Mouse (Mus musculus): ENCODE results near the gene Zfp366. TPM values are rescaled to one million over a fixed set of nuclear protein-coding genes. Genes with fewer than 3 reads are reported as not detected.
"Not testable (repeated sequence)": the region's sequence is repeated elsewhere in the genome, so short reads cannot be mapped to it uniquely, and the experiment has no call there.

The Zfp366 gene
- polyA plus RNA-seq, 1 experiment from 2014 or later: 0.75 TPM

DNA sequence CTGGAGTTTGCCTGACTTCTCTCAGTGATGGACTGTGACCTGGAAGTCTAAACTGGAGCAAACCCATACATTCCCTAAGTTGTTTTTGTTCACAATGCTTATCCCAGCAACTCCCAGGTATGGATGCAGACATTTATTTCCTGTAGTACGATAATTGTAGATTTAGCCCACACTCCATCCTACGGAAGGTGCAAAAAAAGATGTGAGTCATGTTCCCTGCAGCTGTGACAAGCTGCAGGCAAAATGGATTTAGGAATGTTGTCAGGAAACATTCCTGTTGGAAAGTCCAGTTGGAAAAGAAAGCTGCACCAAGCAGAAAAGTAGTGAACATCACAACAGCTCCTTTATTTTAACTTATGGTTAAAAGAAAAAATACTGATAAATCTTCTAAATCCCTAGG lies 26.9 kb upstream of the Zfp366 start:
- H3K9ac ChIP-seq (ENCODE audit: low read length): no peak overlapping the region
- no peaks in the 10 kb centered on the region for H3K27me3 ChIP-seq (ENCODE audit: control insufficient read depth, insufficient read depth, low read length)
- DNase-seq (ENCODE audit: low spot score, missing footprints) (no peak), ATAC-seq (ENCODE audit: low FRiP score) (no peak)
- 88% methylated on average over 2 of the region's 2 CpGs for WGBS
- no peak overlapping the region for H3K27ac ChIP-seq (ENCODE audit: low read depth, low read length)
- H3K36me3 ChIP-seq (ENCODE audit: control insufficient read depth, insufficient read depth, low read length): no peaks in the 10 kb centered on the region
- no peak overlapping the region for H3K4me3 ChIP-seq (ENCODE audit: low read depth, low read length)
- H3K9me3 ChIP-seq (ENCODE audit: control insufficient read depth, low read length): no peaks in the 10 kb centered on the region
- H3K4me1 ChIP-seq (ENCODE audit: control insufficient read depth, insufficient read depth, low read length): no peaks in the 10 kb centered on the region
- H3K4me2 ChIP-seq: no peak overlapping the region

DNA sequence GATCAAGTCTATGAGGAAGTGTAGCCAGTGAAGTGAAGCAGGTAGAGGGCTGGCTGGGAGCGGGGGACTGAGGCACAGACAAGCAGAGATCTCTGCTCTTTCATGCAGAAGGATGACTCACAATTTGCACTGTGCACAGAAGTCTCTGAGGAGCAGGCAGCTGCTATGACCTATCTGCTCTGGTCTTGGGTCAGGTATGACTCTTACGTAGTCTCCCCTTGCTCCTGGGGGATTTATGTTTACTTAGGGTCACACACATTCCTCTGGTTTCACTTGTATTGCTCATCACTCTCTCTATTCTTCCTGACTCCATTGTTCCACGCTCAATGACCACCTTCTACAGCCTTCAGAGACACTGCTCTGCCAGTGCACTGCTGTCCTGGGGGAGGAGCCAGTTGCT lies 25.9 kb upstream of the Zfp366 start:
- no peak overlapping the region for H3K9ac ChIP-seq (ENCODE audit: low read length)
- no peak overlapping the region for H3K4me3 ChIP-seq (ENCODE audit: low read depth, low read length)
- ATAC-seq (ENCODE audit: low FRiP score): no peak
- no peaks in the 10 kb centered on the region for H3K36me3 ChIP-seq (ENCODE audit: control insufficient read depth, insufficient read depth, low read length)
- H3K27ac ChIP-seq (ENCODE audit: low read depth, low read length): no peak overlapping the region
- H3K9me3 ChIP-seq (ENCODE audit: control insufficient read depth, low read length): no peaks in the 10 kb centered on the region
- 86% methylated on average over 3 of the region's 3 CpGs for WGBS
- DNase-seq (ENCODE audit: low spot score, missing footprints): no peak
- peaks cover 7% of the 10 kb centered on the region for H3K4me1 ChIP-seq (ENCODE audit: control insufficient read depth, insufficient read depth, low read length)
- H3K4me2 ChIP-seq: no peak overlapping the region
- H3K27me3 ChIP-seq (ENCODE audit: control insufficient read depth, insufficient read depth, low read length): no peaks in the 10 kb centered on the region

DNA sequence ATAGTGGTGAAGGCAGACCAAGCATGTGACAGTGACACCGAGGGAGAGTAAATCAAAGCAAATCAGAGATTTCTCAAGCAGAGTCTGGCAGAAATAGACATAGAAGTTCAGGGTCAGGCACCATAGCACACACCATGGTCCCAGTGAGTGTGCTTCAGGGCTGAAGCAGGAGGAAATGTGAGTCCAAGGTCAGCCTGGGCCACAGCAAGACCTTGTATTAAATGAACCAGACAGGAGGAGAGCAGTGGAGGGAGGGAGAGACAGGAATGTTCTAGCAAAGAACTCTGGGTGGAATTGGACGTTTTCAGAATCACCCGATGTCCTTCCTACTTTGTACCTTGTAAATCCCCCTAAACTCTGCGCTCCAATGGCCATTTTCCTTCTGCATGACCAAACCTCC lies 21.6 kb upstream of the Zfp366 start:
- Histone ChIP-seq H3K36me3 (ENCODE audit: control insufficient read depth, insufficient read depth, low read length) (no peaks in the 10 kb centered on the region), H3K27ac (ENCODE audit: low read depth, low read length) (no peak overlapping the region), H3K4me1 (ENCODE audit: control insufficient read depth, insufficient read depth, low read length) (peaks cover 8% of the 10 kb centered on the region), H3K4me2 (no peak overlapping the region), H3K27me3 (ENCODE audit: control insufficient read depth, insufficient read depth, low read length) (no peaks in the 10 kb centered on the region), H3K9ac (ENCODE audit: low read length) (no peak overlapping the region), H3K4me3 (ENCODE audit: low read depth, low read length) (no peak overlapping the region), H3K9me3 (ENCODE audit: control insufficient read depth, low read length) (no peaks in the 10 kb centered on the region)
- ATAC-seq (ENCODE audit: low FRiP score) (no peak), DNase-seq (ENCODE audit: low spot score, missing footprints) (peak; percentile 86)
- WGBS: 72% methylated on average over 4 of the region's 4 CpGs

DNA sequence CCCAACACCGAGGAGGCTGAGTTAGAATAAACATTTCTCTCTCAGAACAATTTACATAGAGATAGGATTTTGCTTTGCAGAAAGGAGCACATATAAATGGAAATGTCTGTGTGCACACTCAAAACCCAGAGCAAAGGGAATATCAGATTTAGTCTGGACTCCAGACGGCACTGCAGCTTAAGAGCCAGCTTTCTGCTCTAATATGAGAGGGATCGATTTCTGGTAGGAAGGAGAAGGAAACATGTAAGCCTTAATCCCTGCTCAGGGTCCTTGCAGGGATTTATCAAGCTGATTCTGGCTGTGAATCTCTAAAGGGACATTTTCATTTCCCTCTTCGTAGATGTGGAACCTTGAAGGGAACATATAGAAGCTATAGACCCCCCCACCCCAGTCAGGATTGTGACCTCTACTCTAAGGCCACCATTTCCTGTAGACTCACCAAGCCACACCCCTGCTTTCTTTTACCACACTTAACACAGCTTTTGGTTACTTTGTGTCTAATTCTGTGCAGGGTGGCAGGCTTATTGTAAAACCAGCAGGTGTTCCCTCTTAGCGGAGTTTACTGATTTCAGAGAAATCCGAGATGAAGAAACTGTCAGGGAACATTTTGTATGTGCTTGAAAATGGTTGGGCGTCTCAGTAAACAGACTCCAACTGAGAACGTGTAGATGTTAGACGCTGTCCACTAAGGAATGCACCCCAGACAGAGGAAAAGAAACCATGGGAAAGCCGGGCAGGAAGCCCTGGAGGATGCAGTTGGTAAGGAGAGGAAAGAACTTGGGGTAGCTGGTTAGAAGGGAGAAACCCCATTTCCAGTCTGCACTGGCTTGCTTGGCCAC lies 20.9 kb upstream of the Zfp366 start:
- H3K9me3 ChIP-seq (ENCODE audit: control insufficient read depth, low read length): no peaks in the 10 kb centered on the region
- H3K4me2 ChIP-seq: no peak overlapping the region
- H3K9ac ChIP-seq (ENCODE audit: low read length): no peak overlapping the region
- DNase-seq (ENCODE audit: low spot score, missing footprints) (peak; percentile 83), ATAC-seq (ENCODE audit: low FRiP score) (no peak)
- H3K27ac ChIP-seq (ENCODE audit: low read depth, low read length): no peak overlapping the region
- H3K4me3 ChIP-seq (ENCODE audit: low read depth, low read length): no peak overlapping the region
- no peaks in the 10 kb centered on the region for H3K27me3 ChIP-seq (ENCODE audit: control insufficient read depth, insufficient read depth, low read length)
- peaks cover 8% of the 10 kb centered on the region for H3K4me1 ChIP-seq (ENCODE audit: control insufficient read depth, insufficient read depth, low read length)
- WGBS: 51% methylated on average over 10 of the region's 10 CpGs
- H3K36me3 ChIP-seq (ENCODE audit: control insufficient read depth, insufficient read depth, low read length): no peaks in the 10 kb centered on the region

DNA sequence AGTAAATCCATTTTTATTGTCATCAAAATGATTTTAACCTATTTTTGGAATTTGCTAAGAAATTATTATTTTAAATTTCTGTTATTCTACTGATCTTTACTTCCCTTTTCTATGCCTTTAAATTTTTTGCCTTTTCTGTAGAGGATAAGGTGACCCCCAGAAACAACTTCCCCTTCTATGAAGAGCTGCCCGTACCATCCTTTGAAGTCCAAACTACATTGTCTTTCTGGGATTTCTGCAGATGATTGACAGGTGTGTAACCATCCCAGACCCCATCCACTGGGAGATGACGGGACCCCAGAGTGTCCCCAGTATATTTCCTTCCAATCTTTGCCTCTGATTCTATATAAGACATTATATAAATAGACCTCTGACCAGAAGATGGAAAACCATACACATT lies 20.3 kb upstream of the Zfp366 start:
- Histone ChIP-seq H3K36me3 (ENCODE audit: control insufficient read depth, insufficient read depth, low read length) (no peaks in the 10 kb centered on the region), H3K9me3 (ENCODE audit: control insufficient read depth, low read length) (no peaks in the 10 kb centered on the region), H3K4me3 (ENCODE audit: low read depth, low read length) (no peak overlapping the region), H3K27me3 (ENCODE audit: control insufficient read depth, insufficient read depth, low read length) (no peaks in the 10 kb centered on the region), H3K4me2 (no peak overlapping the region), H3K27ac (ENCODE audit: low read depth, low read length) (no peak overlapping the region), H3K9ac (ENCODE audit: low read length) (no peak overlapping the region), H3K4me1 (ENCODE audit: control insufficient read depth, insufficient read depth, low read length) (peaks cover 8% of the 10 kb centered on the region)
- no peak for DNase-seq (ENCODE audit: low spot score, missing footprints)
- ATAC-seq (ENCODE audit: low FRiP score): no peak
- 68% methylated on average over 2 of the region's 2 CpGs for WGBS

DNA sequence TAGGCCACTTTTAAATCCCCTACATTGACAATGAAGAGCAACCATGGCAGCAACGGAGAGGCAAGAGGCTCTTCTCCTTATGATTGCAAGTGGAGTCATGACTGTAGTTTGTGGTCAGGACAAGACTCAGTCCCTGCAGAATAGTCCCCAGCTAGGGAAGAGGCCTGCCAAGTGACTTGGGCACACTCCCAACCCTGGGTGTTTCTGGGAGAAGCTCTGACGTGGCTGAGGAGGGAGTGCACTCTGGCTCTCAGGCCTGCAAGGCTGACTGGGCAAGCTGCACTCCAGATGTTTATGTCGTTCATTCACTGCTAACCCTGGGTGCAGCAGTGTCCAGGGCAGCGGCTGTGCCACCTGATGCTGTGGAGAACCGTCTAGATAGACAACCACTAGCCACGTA lies 15.2 kb upstream of the Zfp366 start:
- WGBS: 70% methylated on average over 6 of the region's 6 CpGs
- ATAC-seq (ENCODE audit: low FRiP score) (no peak), DNase-seq (ENCODE audit: low spot score, missing footprints) (no peak)
- H3K27me3 ChIP-seq (ENCODE audit: control insufficient read depth, insufficient read depth, low read length): no peaks in the 10 kb centered on the region
- H3K27ac ChIP-seq (ENCODE audit: low read depth, low read length): no peak overlapping the region
- H3K36me3 ChIP-seq (ENCODE audit: control insufficient read depth, insufficient read depth, low read length): no peaks in the 10 kb centered on the region
- H3K4me3 ChIP-seq (ENCODE audit: low read depth, low read length): no peak overlapping the region
- H3K4me2 ChIP-seq: no peak overlapping the region
- H3K4me1 ChIP-seq (ENCODE audit: control insufficient read depth, insufficient read depth, low read length): no peaks in the 10 kb centered on the region
- H3K9me3 ChIP-seq (ENCODE audit: control insufficient read depth, low read length): no peaks in the 10 kb centered on the region
- H3K9ac ChIP-seq (ENCODE audit: low read length): no peak overlapping the region

DNA sequence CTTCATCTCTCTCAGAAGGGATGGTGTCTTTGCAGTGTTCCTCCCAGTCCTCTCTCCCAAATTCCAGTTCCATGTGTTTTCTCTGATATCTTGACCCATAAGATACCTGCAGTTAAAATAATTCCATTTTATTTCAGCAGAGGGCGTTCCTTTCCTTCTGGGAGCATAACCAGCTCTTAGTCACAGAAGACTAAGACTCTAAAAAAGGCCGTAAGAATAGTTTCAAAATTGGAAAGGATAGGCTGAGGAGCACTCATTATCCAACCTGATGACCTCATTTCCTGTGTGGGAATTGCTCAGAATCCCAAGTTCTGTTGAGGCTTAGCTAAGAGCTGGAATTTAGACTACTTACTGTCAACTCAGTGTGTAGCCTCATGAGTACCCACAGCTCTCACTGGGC lies 14.3 kb upstream of the Zfp366 start:
- Histone ChIP-seq H3K27me3 (ENCODE audit: control insufficient read depth, insufficient read depth, low read length) (no peaks in the 10 kb centered on the region), H3K9ac (ENCODE audit: low read length) (no peak overlapping the region), H3K4me3 (ENCODE audit: low read depth, low read length) (no peak overlapping the region), H3K4me2 (no peak overlapping the region), H3K9me3 (ENCODE audit: control insufficient read depth, low read length) (no peaks in the 10 kb centered on the region), H3K4me1 (ENCODE audit: control insufficient read depth, insufficient read depth, low read length) (no peaks in the 10 kb centered on the region), H3K27ac (ENCODE audit: low read depth, low read length) (no peak overlapping the region), H3K36me3 (ENCODE audit: control insufficient read depth, insufficient read depth, low read length) (no peaks in the 10 kb centered on the region)
- ATAC-seq (ENCODE audit: low FRiP score) (no peak), DNase-seq (ENCODE audit: low spot score, missing footprints) (no peak)
- 47% methylated on average over 2 of the region's 2 CpGs for WGBS

DNA sequence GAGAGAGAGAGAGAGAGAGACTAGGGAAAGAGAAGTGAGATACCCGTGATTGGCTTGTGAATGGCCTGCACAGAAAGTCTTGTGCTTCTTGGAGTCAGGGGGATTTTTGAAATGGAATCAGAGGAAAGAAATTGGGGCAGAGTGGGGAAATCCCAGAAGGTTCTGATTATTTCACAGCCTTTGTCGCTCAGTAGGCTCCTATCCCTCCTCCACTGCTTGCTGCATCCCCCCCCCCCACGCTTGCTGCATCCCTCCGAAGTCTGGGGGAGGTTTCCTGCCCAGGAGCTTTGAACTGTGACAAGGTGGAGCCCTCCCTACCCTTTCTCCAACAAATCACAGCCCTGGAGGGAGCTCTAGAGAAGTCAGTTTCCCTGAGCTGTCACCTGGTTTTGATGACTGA lies 10.8 kb upstream of the Zfp366 start:
- Histone ChIP-seq H3K36me3 (ENCODE audit: control insufficient read depth, insufficient read depth, low read length) (no peaks in the 10 kb centered on the region), H3K4me2 (no peak overlapping the region), H3K27me3 (ENCODE audit: control insufficient read depth, insufficient read depth, low read length) (no peaks in the 10 kb centered on the region), H3K4me3 (ENCODE audit: low read depth, low read length) (no peak overlapping the region), H3K9ac (ENCODE audit: low read length) (no peak overlapping the region), H3K4me1 (ENCODE audit: control insufficient read depth, insufficient read depth, low read length) (no peaks in the 10 kb centered on the region), H3K27ac (ENCODE audit: low read depth, low read length) (no peak overlapping the region), H3K9me3 (ENCODE audit: control insufficient read depth, low read length) (no peaks in the 10 kb centered on the region)
- DNase-seq (ENCODE audit: low spot score, missing footprints) (no peak), ATAC-seq (ENCODE audit: low FRiP score) (no peak)
- WGBS: 50% methylated on average over 4 of the region's 4 CpGs

DNA sequence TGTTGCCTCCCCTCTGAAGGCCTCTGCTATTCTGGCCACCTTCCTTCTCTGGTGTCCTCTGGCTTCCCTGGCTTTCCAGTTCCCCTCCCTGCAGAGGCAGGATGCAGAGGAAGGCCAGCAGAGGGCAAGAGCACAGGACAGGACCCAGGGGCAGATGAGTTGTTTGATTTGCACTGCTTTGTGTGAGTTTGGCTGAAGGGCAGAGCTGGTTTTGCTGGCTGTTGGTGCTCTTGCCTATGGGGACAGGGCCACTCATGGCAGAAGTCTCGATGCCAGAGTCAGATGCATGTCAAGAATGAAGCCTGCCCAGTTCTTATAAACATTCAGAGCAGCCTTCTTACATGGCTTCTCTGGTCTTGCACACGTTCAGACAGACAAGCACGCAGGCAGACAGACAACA lies 1.8 kb upstream of the Zfp366 start:
- not testable (repeated sequence) for H3K4me2 ChIP-seq; H3K4me3 ChIP-seq (ENCODE audit: low read depth, low read length); H3K9me3 ChIP-seq (ENCODE audit: control insufficient read depth, low read length); DNase-seq (ENCODE audit: low spot score, missing footprints); H3K36me3 ChIP-seq (ENCODE audit: control insufficient read depth, insufficient read depth, low read length); H3K27me3 ChIP-seq (ENCODE audit: control insufficient read depth, insufficient read depth, low read length); H3K27ac ChIP-seq (ENCODE audit: low read depth, low read length); H3K9ac ChIP-seq (ENCODE audit: low read length); ATAC-seq (ENCODE audit: low FRiP score); H3K4me1 ChIP-seq (ENCODE audit: control insufficient read depth, insufficient read depth, low read length)
- WGBS: 91% methylated on average over 3 of the region's 3 CpGs
